ENCODE assay signal across 9 mouse cellular contexts in the genomic region with DNA sequence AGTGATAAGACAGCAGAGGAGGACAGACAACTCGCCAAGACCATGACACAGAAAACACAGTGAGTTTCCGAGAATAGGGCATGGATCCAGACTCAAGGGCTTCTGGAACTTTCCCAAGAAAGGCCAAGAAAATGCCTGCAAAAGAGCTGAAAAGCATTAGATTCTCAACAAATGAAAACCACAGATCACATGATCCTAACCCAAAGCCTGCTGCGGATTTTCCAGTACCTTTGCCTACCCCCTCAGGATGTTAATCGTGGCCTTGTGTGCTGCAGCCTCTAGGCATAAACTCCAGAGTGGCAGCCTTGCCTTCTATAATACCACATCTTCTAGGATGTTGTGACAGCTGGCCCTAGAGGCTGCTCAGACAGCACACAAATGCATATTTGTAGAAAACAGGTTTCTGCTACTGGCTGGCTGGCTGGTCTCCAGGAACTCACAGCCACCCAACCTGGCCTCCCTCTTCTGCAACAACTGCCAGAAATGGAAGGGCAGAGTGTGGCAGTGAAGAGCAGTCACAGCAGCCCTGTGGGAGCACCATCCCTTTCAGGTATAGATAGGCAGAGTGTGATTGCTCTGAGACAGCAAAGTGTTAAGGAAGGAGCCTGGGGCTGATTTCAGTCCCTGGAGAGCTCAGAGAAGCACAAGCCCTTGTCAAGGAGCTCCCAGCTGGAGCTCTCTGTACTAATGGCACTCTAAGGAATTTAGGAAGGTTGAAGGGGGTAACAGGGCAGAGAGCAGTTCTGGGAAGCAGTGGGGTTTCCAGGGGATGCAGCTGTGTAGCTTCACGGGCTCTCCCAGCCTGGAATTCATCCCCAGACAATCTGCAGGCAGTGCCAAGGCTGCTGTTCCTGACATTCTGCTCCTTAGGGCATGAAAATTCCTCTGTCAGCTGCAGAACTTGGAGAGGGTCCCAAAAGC.
DNase-seq lines count a peak whose midpoint lies in the region; ATAC-seq lines count a peak whose summit lies in the region.
"Had no signal": no experiment of that assay in that cellular context is flagged by ENCODE, and none has a peak within 500 bp of the region (broad histone marks: within the 10 kb centered on the region; RNA-seq: fewer than 3 reads in every experiment).

No protein-coding gene starts in this region.

- peaks cover 12% of the 10 kb centered on the region for H3K4me1 ChIP-seq in neural tube, embryonic 13.5 days (replicated peaks)

- H3K9ac ChIP-seq in neural tube, embryonic 13.5 days, result no peak overlapping the region

- no peaks in the 10 kb centered on the region for H3K27me3 ChIP-seq in neural tube, embryonic 13.5 days

- WGBS in neural tube, embryonic 13.5 days, result 53% methylated on average over 5 of the region's 5 CpGs

- ATAC-seq in neural tube, embryonic 13.5 days (ENCODE audit: low read depth), result peak; percentile 82
- no peak for ATAC-seq in granulocyte monocyte progenitor cell, adult 5-6 weeks (replicated peaks; ENCODE audit: poor library complexity, severe bottlenecking)

- H3K4me2 ChIP-seq in neural tube, embryonic 13.5 days, result no peak overlapping the region

- no peaks in the 10 kb centered on the region for H3K9me3 ChIP-seq in neural tube, embryonic 13.5 days

- H3K27ac ChIP-seq in neural tube, embryonic 13.5 days (replicated peaks), result peak overlapping the region; percentile 67

- H3K4me3 ChIP-seq in neural tube, embryonic 13.5 days, result no peak overlapping the region
- H3K4me3 ChIP-seq: erythroblast, embryonic 14.5 days had no signal

- DNase-seq in heart, adult 18-20 months, result peak; percentile 57 to 61
- no peak for DNase-seq in heart, postnatal 25 days (ENCODE audit: low spot score)
- DNase-seq in cerebellum, adult 11-12 months, result peak; percentile 8
- peak; percentile 32 for DNase-seq in gastrocnemius, adult 18-20 months (ENCODE audit: low spot score)
- DNase-seq in kidney, postnatal 36 days, result peak; percentile 17 to 19
- no peak for DNase-seq in spleen, postnatal 10 days (ENCODE audit: low spot score in 2 of 2)

- H3K36me3 ChIP-seq in neural tube, embryonic 13.5 days, result no peaks in the 10 kb centered on the region

- intact Hi-C loops in heart, postnatal 25 days (cut with DNase I), result no loop called here

Comparison
In these comparisons a context has a peak if more than half of its experiments do, and no peak if none do; other contexts are left out.
1. DNase-seq: peak in heart, adult 18-20 months (2 of 2), cerebellum, adult 11-12 months (single experiment), gastrocnemius, adult 18-20 months (single experiment) and kidney, postnatal 36 days (2 of 2); none in heart, postnatal 25 days (single experiment) and spleen, postnatal 10 days (0 of 2).